Mouse (Mus musculus) lung, embryonic 16.5 days (tissue): ENCODE data around the gene Ldlrap1. TPM values are rescaled to one million over a fixed set of nuclear protein-coding genes. Genes with fewer than 3 reads are reported as not detected.

Experiments
- ATAC-seq: fragments of 200-750 bp; cut with Nextera tagmentation; 2 replicates; pipeline ENCODE4 v1.8.0; 2017; ENCODE audit warnings: low read depth, mild to moderate bottlenecking, moderate library complexity
- H3K27ac ChIP-seq: fragments of 300-500 bp; sonication (generic); 2 replicates; pipeline ENCODE4 v1.5.1; 2014; ENCODE audit warnings: mild to moderate bottlenecking, control low read depth, low read length
- H3K27me3 ChIP-seq: fragments of 300-500 bp; sonication (generic); 2 replicates; pipeline ENCODE4 v1.6.1; 2014; ENCODE audit warnings: low read depth, low read length, mixed read lengths; ENCODE audit not compliant: control insufficient read depth, insufficient read depth
- H3K36me3 ChIP-seq: fragments of 300-500 bp; sonication (generic); 2 replicates; pipeline ENCODE4 v1.6.1; 2014; ENCODE audit warnings: low read length; ENCODE audit not compliant: control insufficient read depth, insufficient read depth
- H3K4me1 ChIP-seq: fragments of 300-500 bp; sonication (generic); replicated peaks from 2 replicates; pipeline ENCODE4 v1.6.1; 2014; ENCODE audit warnings: low read length, mixed read lengths; ENCODE audit not compliant: control insufficient read depth, insufficient read depth
- H3K4me2 ChIP-seq: fragments of 300-500 bp; sonication (generic); 2 replicates; pipeline ENCODE4 v1.6.1; 2014; ENCODE audit warnings: low read depth, low read length, control low read depth
- H3K4me3 ChIP-seq: fragments of 300-500 bp; sonication (generic); 2 replicates; pipeline ENCODE4 v1.5.1; 2014; ENCODE audit warnings: mild to moderate bottlenecking, low read length, control low read depth
- H3K9ac ChIP-seq: fragments of 300-500 bp; sonication (generic); 2 replicates; pipeline ENCODE4 v1.6.1; 2014; ENCODE audit warnings: low read length, control low read depth
- H3K9me3 ChIP-seq: fragments of 300-500 bp; sonication (generic); 2 replicates; pipeline ENCODE4 v1.6.1; 2016; ENCODE audit warnings: low read length; ENCODE audit not compliant: control insufficient read depth
- WGBS: fragments of 180-500 bp; shearing (Covaris S2); extraction: QIAGEN DNeasy Blood & Tissue Kit; methylation state at CpG from one replicate; pipeline ENCODE4 v1.1.7; 2014; 5-methylcytosine and 5-hydroxymethylcytosine counted together
- polyA plus RNA-seq: library from polyadenylated mRNA; unstranded; fragments of >200 nt; fragmentation: Nextera tagmentation; extraction: Ambion mirVana; gene quantifications from 2 replicates; pipeline ENCODE4 v1.2.1, GENCODE M21; 2015

The Ldlrap1 gene
- 25.2 and 27.7 TPM in 2 replicates for polyA plus RNA-seq

DNA sequence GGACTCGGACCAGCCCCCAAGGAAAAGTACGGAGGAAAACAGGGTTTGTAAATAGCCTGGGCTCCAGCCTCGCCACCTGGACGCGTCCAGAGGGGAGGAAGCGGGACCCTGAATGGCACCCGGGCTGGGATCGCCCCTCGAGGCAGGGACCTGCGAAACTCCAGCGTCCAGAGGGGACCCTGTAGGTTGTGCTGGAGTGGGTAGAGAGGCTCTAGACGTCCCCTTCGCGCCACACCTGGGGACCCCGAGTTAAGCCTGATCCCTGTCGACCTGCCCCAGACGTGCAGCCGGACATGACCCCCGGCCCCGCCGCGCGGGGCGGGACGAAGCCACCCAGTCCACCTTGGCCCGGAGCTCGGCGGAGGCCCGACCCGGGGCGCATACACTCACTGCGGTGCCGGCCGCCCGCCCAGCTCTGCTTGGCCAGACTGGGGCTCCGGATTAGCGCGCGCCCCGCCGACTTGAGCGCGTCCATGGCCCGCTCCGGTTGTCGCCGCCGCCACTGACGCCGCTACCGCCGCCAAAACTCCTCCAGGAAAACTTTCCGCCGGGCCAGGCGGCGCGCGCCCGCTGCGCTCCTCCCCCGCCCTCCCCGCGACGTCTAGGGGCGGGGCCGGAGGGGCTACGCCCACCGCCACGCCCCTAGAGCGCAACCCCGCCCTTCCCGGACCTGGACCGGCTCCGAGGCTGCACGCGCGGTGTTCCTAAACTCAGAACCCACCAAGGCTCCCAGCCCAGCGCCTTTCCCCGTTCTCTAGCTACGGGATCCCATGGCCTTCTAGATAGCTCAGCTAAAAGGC, at the start of gene Ldlrap1:
TSS of gene Ldlrap1 (minus strand) at position 599 of the 800 bp plus-strand sequence.
- Histone ChIP-seq H3K36me3 (no peaks in the 10 kb centered on the region), H3K4me2 (peak within 1 kb of the TSS; percentile 97), H3K27me3 (no peaks in the 10 kb centered on the region), H3K9ac (peak within 1 kb of the TSS; percentile 87), H3K27ac (peak within 1 kb of the TSS; percentile 51), H3K4me1 (peaks cover 32% of the 10 kb centered on the region), H3K9me3 (no peaks in the 10 kb centered on the region), H3K4me3 (peak within 1 kb of the TSS; percentile 81)
- ATAC-seq = peak; percentile 90
- WGBS = under 1% methylated on average over 64 of the region's 80 CpGs

DNA sequence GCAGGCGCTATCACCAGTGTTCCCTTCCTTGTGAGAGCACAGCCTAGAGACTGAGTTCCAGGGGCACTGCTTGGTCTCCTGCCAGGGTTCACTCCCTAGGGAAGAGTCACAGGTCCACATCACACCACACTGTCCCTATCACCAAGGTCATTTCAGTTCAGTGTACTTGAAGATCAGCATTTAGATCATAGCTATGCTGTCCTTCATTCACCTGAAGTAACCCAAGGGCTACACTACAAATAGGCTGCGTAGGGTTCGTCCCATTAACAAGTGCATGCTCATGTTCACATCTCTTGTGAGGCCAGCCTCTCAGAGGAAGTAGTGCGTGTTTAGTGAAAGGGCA, 46.4 kb upstream of the Ldlrap1 start:
- Histone ChIP-seq H3K4me2 (no peak overlapping the region), H3K9ac (no peak overlapping the region), H3K36me3 (peaks cover 17% of the 10 kb centered on the region), H3K4me1 (peaks cover 8% of the 10 kb centered on the region), H3K9me3 (no peaks in the 10 kb centered on the region), H3K27me3 (no peaks in the 10 kb centered on the region), H3K27ac (no peak overlapping the region), H3K4me3 (no peak overlapping the region)
- WGBS = 84% methylated on average over 4 of the region's 4 CpGs
- ATAC-seq = no peak

DNA sequence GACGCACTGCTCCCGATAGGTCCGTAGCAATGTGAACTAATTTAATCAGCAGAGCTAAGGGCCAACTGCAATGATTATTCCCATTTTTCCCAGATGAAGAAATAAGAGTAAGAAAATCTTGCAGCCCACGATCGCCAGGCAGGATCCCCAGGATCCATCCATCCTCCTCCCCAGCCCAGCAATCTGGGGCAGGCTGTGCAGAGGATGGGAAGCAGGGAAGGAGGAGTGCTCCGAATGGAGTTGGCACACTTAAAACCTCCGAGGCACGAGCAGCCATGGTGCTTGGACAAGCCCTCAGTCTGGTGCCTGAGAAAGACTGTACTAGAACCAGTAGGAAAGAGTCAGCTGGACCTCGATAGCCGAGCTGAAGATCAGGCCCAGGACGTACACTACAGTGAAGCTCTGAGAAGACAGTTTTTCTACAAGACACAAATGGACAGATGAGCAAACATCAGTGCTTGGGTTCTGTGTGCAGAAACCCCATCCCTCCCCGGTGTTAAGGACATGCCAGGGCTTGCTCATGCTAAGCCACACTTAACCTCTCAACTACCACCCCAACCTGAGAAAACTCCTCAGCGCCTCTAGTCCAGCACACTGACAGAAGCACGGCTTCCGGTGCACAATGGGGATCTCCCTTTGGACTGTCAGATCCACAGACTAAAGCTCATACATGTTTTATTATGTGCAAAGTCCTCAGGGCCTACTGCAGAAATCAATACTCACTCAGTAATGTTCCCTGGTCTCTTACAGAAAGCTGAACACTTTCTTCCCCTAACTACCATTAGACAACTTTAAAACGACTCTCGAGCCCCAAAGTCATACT, 45.8 kb upstream of the Ldlrap1 start:
- H3K9ac ChIP-seq = no peak overlapping the region
- peaks cover 5% of the 10 kb centered on the region for H3K4me1 ChIP-seq
- no peak overlapping the region for H3K4me2 ChIP-seq
- peaks cover 22% of the 10 kb centered on the region for H3K36me3 ChIP-seq
- ATAC-seq = no peak
- no peaks in the 10 kb centered on the region for H3K9me3 ChIP-seq
- 87% methylated on average over 17 of the region's 17 CpGs for WGBS
- no peaks in the 10 kb centered on the region for H3K27me3 ChIP-seq
- no peak overlapping the region for H3K4me3 ChIP-seq
- H3K27ac ChIP-seq = no peak overlapping the region

DNA sequence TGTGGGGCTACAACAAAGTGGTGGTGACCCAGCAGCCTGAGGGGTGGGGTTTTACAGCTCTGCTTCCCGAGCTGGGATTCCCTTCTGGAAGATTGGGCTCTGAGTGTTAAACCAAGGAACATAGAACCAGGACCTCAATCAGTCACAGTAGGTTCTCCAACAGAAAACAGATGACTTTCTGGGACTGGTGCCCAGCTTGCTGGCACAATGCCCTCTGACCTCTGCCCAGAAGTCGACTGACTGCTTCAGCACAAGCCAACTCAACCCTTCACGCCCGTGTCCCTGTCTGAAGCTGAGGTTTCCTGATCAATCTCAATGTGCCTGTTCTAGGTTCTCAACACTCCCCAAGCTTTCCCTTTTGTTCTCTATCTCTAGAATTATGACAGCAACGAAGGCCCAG, 36.9 kb upstream of the Ldlrap1 start:
- Histone ChIP-seq H3K9ac (no peak overlapping the region), H3K36me3 (peaks cover 33% of the 10 kb centered on the region), H3K27me3 (no peaks in the 10 kb centered on the region), H3K4me3 (no peak overlapping the region), H3K9me3 (no peaks in the 10 kb centered on the region), H3K27ac (no peak overlapping the region), H3K4me2 (no peak overlapping the region), H3K4me1 (no peaks in the 10 kb centered on the region; the same call in 1 of the 2 replicates)
- ATAC-seq = peak; percentile 20; the same call in 1 of the 2 replicates
- 39% methylated on average over 5 of the region's 5 CpGs for WGBS

DNA sequence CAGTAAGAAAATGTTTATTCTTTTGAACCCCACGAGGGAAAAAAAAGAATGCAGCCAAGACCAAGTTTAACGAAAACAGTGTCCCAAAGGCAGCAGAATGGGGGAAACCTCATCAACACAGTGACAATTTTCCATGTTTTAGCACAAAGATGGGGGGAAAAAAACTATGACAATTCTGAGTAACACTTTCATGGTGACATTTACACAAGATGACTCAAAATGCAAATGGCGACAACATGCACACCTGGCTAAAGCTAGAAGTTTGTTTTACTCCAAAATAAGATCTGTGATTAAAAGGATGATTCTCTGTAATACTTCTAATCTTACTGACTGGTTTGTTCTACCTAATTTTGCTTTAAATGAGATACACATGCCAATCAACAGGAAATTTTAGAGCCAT, 34.9 kb upstream of the Ldlrap1 start:
- Histone ChIP-seq H3K27me3 (no peaks in the 10 kb centered on the region), H3K9ac (no peak overlapping the region), H3K9me3 (no peaks in the 10 kb centered on the region), H3K4me1 (no peaks in the 10 kb centered on the region; the same call in 1 of the 2 replicates), H3K36me3 (peaks cover 19% of the 10 kb centered on the region), H3K4me2 (no peak overlapping the region), H3K27ac (no peak overlapping the region), H3K4me3 (no peak overlapping the region)
- 57% methylated on average over 3 of the region's 3 CpGs for WGBS
- no peak for ATAC-seq

- Histone ChIP-seq H3K4me3 (no peak overlapping the region), H3K4me2 (no peak overlapping the region), H3K27me3 (no peaks in the 10 kb centered on the region), H3K4me1 (peaks cover 3% of the 10 kb centered on the region; the same call in 1 of the 2 replicates), H3K27ac (no peak overlapping the region), H3K36me3 (peaks cover 19% of the 10 kb centered on the region), H3K9ac (no peak overlapping the region), H3K9me3 (no peaks in the 10 kb centered on the region)
- no peak for ATAC-seq
- WGBS = 85% methylated on average over 10 of the region's 10 CpGs
These were observed 34.3 kb upstream of the Ldlrap1 start for GRCm38 (mm10) chr4:134802155-134802554.

DNA sequence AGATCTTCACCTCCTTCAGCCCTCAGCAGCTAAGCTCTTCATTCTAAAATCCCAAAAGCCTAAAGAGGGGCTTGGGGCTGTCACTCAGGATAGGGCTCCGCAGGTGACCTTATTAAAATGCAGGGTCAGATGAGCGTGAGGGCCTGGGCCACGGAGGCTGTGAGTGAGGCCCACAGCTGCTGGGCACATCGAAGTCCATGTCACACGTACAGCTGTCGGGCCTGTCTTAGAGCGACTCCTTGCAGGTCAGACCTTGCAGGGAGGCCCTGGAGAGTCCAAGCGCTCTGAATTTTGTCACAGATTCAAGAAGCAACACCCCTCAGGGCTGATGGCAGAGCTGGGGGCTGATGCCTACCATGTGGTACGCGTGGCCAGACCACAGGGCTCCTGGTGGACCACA, 32.9 kb upstream of the Ldlrap1 start:
- ATAC-seq = no peak
- Histone ChIP-seq H3K27me3 (no peaks in the 10 kb centered on the region), H3K4me3 (no peak overlapping the region), H3K9me3 (no peaks in the 10 kb centered on the region), H3K4me1 (peaks cover 11% of the 10 kb centered on the region; the same call in 1 of the 2 replicates), H3K27ac (no peak overlapping the region), H3K9ac (no peak overlapping the region), H3K4me2 (no peak overlapping the region), H3K36me3 (peaks cover 11% of the 10 kb centered on the region)
- 75% methylated on average over 10 of the region's 10 CpGs for WGBS

GRCm38 (mm10) chr4:134800098-134800497, 32.3 kb upstream of the Ldlrap1 start:
- Histone ChIP-seq H3K9me3 (no peaks in the 10 kb centered on the region), H3K4me1 (peaks cover 11% of the 10 kb centered on the region; the same call in 1 of the 2 replicates), H3K27me3 (no peaks in the 10 kb centered on the region), H3K4me2 (no peak overlapping the region), H3K27ac (no peak overlapping the region), H3K36me3 (peaks cover 7% of the 10 kb centered on the region), H3K4me3 (no peak overlapping the region), H3K9ac (no peak overlapping the region)
- ATAC-seq = no peak
- WGBS = 45% methylated on average over 8 of the region's 8 CpGs

DNA sequence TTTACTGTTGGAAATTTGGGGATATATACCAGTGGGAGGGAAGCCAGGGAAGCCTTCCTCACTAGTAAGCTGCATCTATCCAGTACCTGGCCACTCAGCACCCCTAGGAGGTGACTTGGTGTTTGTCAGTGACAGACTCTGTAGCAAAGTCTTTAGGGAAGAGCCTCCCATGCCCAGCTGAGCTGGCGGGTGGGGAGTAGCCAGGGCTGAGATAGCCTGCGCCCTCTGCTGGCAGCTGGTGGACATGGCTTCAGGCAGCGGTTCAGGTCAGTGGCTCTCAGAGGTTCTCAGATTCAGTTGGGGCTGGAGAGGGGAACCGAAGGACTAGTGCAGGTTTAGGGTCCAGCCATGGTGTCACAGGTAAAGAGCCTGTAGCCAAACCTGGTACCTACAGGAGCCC, 31.4 kb upstream of the Ldlrap1 start:
- H3K27me3 ChIP-seq = no peaks in the 10 kb centered on the region
- H3K4me3 ChIP-seq = no peak overlapping the region
- peaks cover 11% of the 10 kb centered on the region; the same call in 1 of the 2 replicates for H3K4me1 ChIP-seq
- H3K9ac ChIP-seq = no peak overlapping the region
- no peak overlapping the region for H3K27ac ChIP-seq
- no peaks in the 10 kb centered on the region for H3K9me3 ChIP-seq
- peaks cover 6% of the 10 kb centered on the region for H3K36me3 ChIP-seq
- WGBS = 3% methylated on average over 4 of the region's 4 CpGs
- no peak overlapping the region for H3K4me2 ChIP-seq
- ATAC-seq = peak; percentile 67
